Mouse (Mus musculus) left cerebral cortex, adult 11 months (tissue): ENCODE data around the gene Plekha5.
A peak's percentile ranks its signal among the peaks of the same experiment; 100 is the strongest.

ENCODE experiments used
- DNase-seq: peaks from one replicate; pipeline ENCODE4 v3.0.0; 2022; ENCODE audit warnings: low spot score

Gene Plekha5

GRCm38 (mm10) chr6:140455851-140456250, 32.0 kb downstream of the Plekha5 start:
- no peak for DNase-seq

GRCm38 (mm10) chr6:140456393-140457163, 32.7 kb downstream of the Plekha5 start:
- no peak for DNase-seq

- no peak for DNase-seq
These were observed 36.5 kb downstream of the Plekha5 start for GRCm38 (mm10) chr6:140460398-140460797.

- no peak for DNase-seq
These were observed 41.0 kb downstream of the Plekha5 start for GRCm38 (mm10) chr6:140464818-140465217.

- DNase-seq = no peak
These were observed 42.2 kb downstream of the Plekha5 start for GRCm38 (mm10) chr6:140465946-140466646.

- DNase-seq = no peak
These were observed 43.0 kb downstream of the Plekha5 start for GRCm38 (mm10) chr6:140466841-140467240.

- DNase-seq = no peak
These were observed 44.0 kb downstream of the Plekha5 start for GRCm38 (mm10) chr6:140467851-140468250.

GRCm38 (mm10) chr6:140469791-140470190, 45.9 kb downstream of the Plekha5 start:
- no peak for DNase-seq

- DNase-seq = no peak
These were observed 47.9 kb downstream of the Plekha5 start for GRCm38 (mm10) chr6:140471751-140472150.

GRCm38 (mm10) chr6:140472345-140472744, 48.5 kb downstream of the Plekha5 start:
- peak; percentile 61 for DNase-seq

- no peak for DNase-seq
These were observed 51.7 kb downstream of the Plekha5 start for GRCm38 (mm10) chr6:140475393-140476087.

- no peak for DNase-seq
These were observed 53.1 kb downstream of the Plekha5 start for GRCm38 (mm10) chr6:140476981-140477380.

GRCm38 (mm10) chr6:140478031-140478430, 54.2 kb downstream of the Plekha5 start:
- DNase-seq = no peak

- DNase-seq = peak; percentile 66
These were observed 55.1 kb downstream of the Plekha5 start for GRCm38 (mm10) chr6:140478943-140479342.

GRCm38 (mm10) chr6:140480425-140481081, 56.7 kb downstream of the Plekha5 start:
- DNase-seq = no peak

GRCm38 (mm10) chr6:140481701-140482460, 58.0 kb downstream of the Plekha5 start:
- DNase-seq = peak; percentile 72

GRCm38 (mm10) chr6:140484170-140484569, 60.3 kb downstream of the Plekha5 start:
- DNase-seq = no peak

- no peak for DNase-seq
These were observed 61.8 kb downstream of the Plekha5 start for GRCm38 (mm10) chr6:140485636-140486035.

GRCm38 (mm10) chr6:140486685-140487084, 62.8 kb downstream of the Plekha5 start:
- DNase-seq = no peak

GRCm38 (mm10) chr6:140487489-140487888, 63.6 kb downstream of the Plekha5 start:
- no peak for DNase-seq

- DNase-seq = no peak
These were observed 64.8 kb downstream of the Plekha5 start for GRCm38 (mm10) chr6:140488673-140489072.
